Mouse (Mus musculus) spleen, postnatal 0 days (tissue): ENCODE results near the gene Lbx1. TPM values are rescaled to one million over a fixed set of nuclear protein-coding genes. Genes with fewer than 3 reads are reported as not detected.

ENCODE experiments used
- polyA plus RNA-seq: library from polyadenylated mRNA; unstranded; fragments of >200 nt; fragmentation: Nextera tagmentation; extraction: Ambion mirVana; gene quantifications from 2 replicates; pipeline ENCODE4 v1.2.1, GENCODE M21; 2015

Gene Lbx1
- polyA plus RNA-seq: not detected in 2 replicates

DNA sequence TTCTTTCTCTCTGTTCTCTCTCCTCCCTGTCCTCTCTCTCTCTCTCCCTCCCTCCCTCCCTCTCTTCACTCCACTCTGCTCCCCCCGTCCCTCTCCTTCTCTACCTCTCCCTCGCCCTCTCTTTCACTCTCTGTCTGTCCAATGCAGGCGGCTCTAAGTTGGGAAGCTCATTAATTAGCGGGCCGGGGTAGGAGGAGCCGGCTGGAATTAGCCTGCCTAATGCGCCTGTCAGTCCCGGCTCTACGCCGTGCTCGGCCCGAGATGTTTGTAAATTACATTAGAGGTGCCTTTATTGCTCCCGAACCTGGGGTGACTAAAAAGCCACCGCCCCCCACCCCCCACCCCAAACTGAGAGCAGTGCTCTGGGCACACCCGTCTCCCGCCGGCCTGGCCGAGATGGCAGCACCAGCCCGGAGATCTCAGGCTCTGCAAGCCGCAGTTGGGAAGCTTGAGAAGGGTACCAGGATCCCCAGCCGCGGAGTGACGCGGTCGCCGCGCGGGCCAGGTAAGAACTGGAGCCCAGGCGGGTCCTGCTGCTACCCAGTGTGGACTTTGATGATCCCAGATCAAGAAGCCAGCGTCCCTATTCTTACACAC, at the start of gene Lbx1:
Gene Lbx1, minus strand, starts transcription at position 47 of the 597 bp plus-strand sequence.

Other genes with a start within 250 kb of the Lbx1 start
- gene Sema4g, start 246.7 kb downstream of the Lbx1 start, polyA plus RNA-seq: 0.38 and 0.41 TPM in 2 replicates
- 10.4 and 10.5 TPM in 2 replicates for gene Twnk, start 230.1 kb downstream of the Lbx1 start, polyA plus RNA-seq
- gene Mrpl43, start 229.4 kb downstream of the Lbx1 start, polyA plus RNA-seq: 46.0 and 48.3 TPM in 2 replicates
- gene Lzts2, start 221.4 kb downstream of the Lbx1 start, polyA plus RNA-seq: 12.8 and 15.1 TPM in 2 replicates
- 0.07 and 0.21 TPM in 2 replicates for gene Pdzd7, start 190.1 kb downstream of the Lbx1 start, polyA plus RNA-seq
- gene Sfxn3, start 188.3 kb downstream of the Lbx1 start, polyA plus RNA-seq: 9.9 and 11.5 TPM in 2 replicates
- gene Kazald1, start 160.6 kb downstream of the Lbx1 start, polyA plus RNA-seq: 190 and 285 TPM in 2 replicates
- gene Tlx1, start 85.1 kb downstream of the Lbx1 start, polyA plus RNA-seq: 17.7 and 27.7 TPM in 2 replicates
- 40.9 and 44.4 TPM in 2 replicates for gene Btrc, start 127.9 kb upstream of the Lbx1 start, polyA plus RNA-seq